Mouse (Mus musculus): ENCODE data around the gene Atp2a2.
"Not testable (repeated sequence)": the region's sequence is repeated elsewhere in the genome, so short reads cannot be mapped to it uniquely, and the experiment has no call there.

Gene Atp2a2

GRCm38 (mm10) chr5:122500141-122500540 is 1.9 kb downstream of the Atp2a2 start:
- no peak for DNase-seq (ENCODE audit: extremely low spot score, low read depth, low spot score)

GRCm38 (mm10) chr5:122498046-122498445 is 4.0 kb downstream of the Atp2a2 start:
- no peak for DNase-seq (ENCODE audit: extremely low spot score, low read depth, low spot score)

- DNase-seq (ENCODE audit: extremely low spot score, low read depth, low spot score): no peak
Observed at GRCm38 (mm10) chr5:122496990-122497389, 5.0 kb downstream of the Atp2a2 start.

GRCm38 (mm10) chr5:122494449-122494848 is 7.6 kb downstream of the Atp2a2 start:
- DNase-seq (ENCODE audit: extremely low spot score, low read depth, low spot score): no peak

GRCm38 (mm10) chr5:122493035-122493434 is 9.0 kb downstream of the Atp2a2 start:
- no peak for DNase-seq (ENCODE audit: extremely low spot score, low read depth, low spot score)

GRCm38 (mm10) chr5:122491385-122491784 is 10.6 kb downstream of the Atp2a2 start:
- DNase-seq (ENCODE audit: extremely low spot score, low read depth, low spot score): no peak

GRCm38 (mm10) chr5:122490148-122490547 is 11.9 kb downstream of the Atp2a2 start:
- no peak for DNase-seq (ENCODE audit: extremely low spot score, low read depth, low spot score)

GRCm38 (mm10) chr5:122487825-122488224 is 14.2 kb downstream of the Atp2a2 start:
- no peak for DNase-seq (ENCODE audit: extremely low spot score, low read depth, low spot score)

GRCm38 (mm10) chr5:122486243-122486642 is 15.8 kb downstream of the Atp2a2 start:
- DNase-seq (ENCODE audit: extremely low spot score, low read depth, low spot score): not testable (repeated sequence)

- no peak for DNase-seq (ENCODE audit: extremely low spot score, low read depth, low spot score)
Observed at GRCm38 (mm10) chr5:122482733-122483391, 19.2 kb downstream of the Atp2a2 start.

GRCm38 (mm10) chr5:122481844-122482243 is 20.2 kb downstream of the Atp2a2 start:
- no peak for DNase-seq (ENCODE audit: extremely low spot score, low read depth, low spot score)

- no peak for DNase-seq (ENCODE audit: extremely low spot score, low read depth, low spot score)
Observed at GRCm38 (mm10) chr5:122479131-122479530, 22.9 kb downstream of the Atp2a2 start.

- no peak for DNase-seq (ENCODE audit: extremely low spot score, low read depth, low spot score)
Observed at GRCm38 (mm10) chr5:122477492-122477891, 24.5 kb downstream of the Atp2a2 start.

GRCm38 (mm10) chr5:122476078-122476477 is 25.9 kb downstream of the Atp2a2 start:
- DNase-seq (ENCODE audit: extremely low spot score, low read depth, low spot score): no peak

- DNase-seq (ENCODE audit: extremely low spot score, low read depth, low spot score): no peak
Observed at GRCm38 (mm10) chr5:122474643-122475363, 27.2 kb downstream of the Atp2a2 start.

- no peak for DNase-seq (ENCODE audit: extremely low spot score, low read depth, low spot score)
Observed at GRCm38 (mm10) chr5:122471658-122472057, 30.4 kb downstream of the Atp2a2 start.

GRCm38 (mm10) chr5:122461431-122461830 is 40.6 kb downstream of the Atp2a2 start:
- DNase-seq (ENCODE audit: extremely low spot score, low read depth, low spot score): no peak

- no peak for DNase-seq (ENCODE audit: extremely low spot score, low read depth, low spot score)
Observed at GRCm38 (mm10) chr5:122460656-122461055, 41.4 kb downstream of the Atp2a2 start.

GRCm38 (mm10) chr5:122459335-122459734 is 42.7 kb downstream of the Atp2a2 start:
- DNase-seq (ENCODE audit: extremely low spot score, low read depth, low spot score): no peak

GRCm38 (mm10) chr5:122458066-122458465 is 44.0 kb downstream of the Atp2a2 start:
- DNase-seq (ENCODE audit: extremely low spot score, low read depth, low spot score): no peak

GRCm38 (mm10) chr5:122457054-122457453 is 45.0 kb downstream of the Atp2a2 start:
- DNase-seq (ENCODE audit: extremely low spot score, low read depth, low spot score): not testable (repeated sequence)

GRCm38 (mm10) chr5:122455584-122455983 is 46.4 kb downstream of the Atp2a2 start:
- DNase-seq (ENCODE audit: extremely low spot score, low read depth, low spot score): no peak

Data from hindlimb bud, embryonic 11.5 days (tissue).